Mouse (Mus musculus) intestine, embryonic 15.5 days (tissue): ENCODE measurements around the gene Pbsn. TPM values are rescaled to one million over a fixed set of nuclear protein-coding genes. Genes with fewer than 3 reads are reported as not detected.

Source experiments
- ATAC-seq: fragments of 200-750 bp; cut with Nextera tagmentation; 2 replicates; pipeline ENCODE4 v1.8.0; 2017; ENCODE audit warnings: moderate TSS enrichment, moderate library complexity
- H3K27ac ChIP-seq: fragments of 300-500 bp; sonication (generic); 2 replicates; pipeline ENCODE4 v1.5.1; 2015; ENCODE audit warnings: mild to moderate bottlenecking, inconsistent platforms
- H3K27me3 ChIP-seq: fragments of 300-500 bp; sonication (generic); replicated peaks from 2 replicates; pipeline ENCODE4 v1.6.1; 2015; ENCODE audit warnings: inconsistent platforms
- H3K36me3 ChIP-seq: fragments of 300-500 bp; sonication (generic); 2 replicates; pipeline ENCODE4 v1.6.1; 2015; ENCODE audit warnings: inconsistent platforms
- H3K4me1 ChIP-seq: fragments of 300-500 bp; sonication (generic); replicated peaks from 2 replicates; pipeline ENCODE4 v1.6.1; 2015; ENCODE audit warnings: inconsistent platforms
- H3K4me2 ChIP-seq: fragments of 300-500 bp; sonication (generic); replicated peaks from 2 replicates; pipeline ENCODE4 v1.6.1; 2015; ENCODE audit warnings: mild to moderate bottlenecking, inconsistent platforms
- H3K4me3 ChIP-seq: fragments of 300-500 bp; sonication (generic); replicated peaks from 2 replicates; pipeline ENCODE4 v1.5.1; 2015; ENCODE audit warnings: inconsistent platforms
- H3K9ac ChIP-seq: fragments of 300-500 bp; sonication (generic); 2 replicates; pipeline ENCODE4 v1.6.1; 2015; ENCODE audit warnings: inconsistent platforms
- H3K9me3 ChIP-seq: fragments of 300-500 bp; sonication (generic); 2 replicates; pipeline ENCODE4 v1.6.1; 2016; ENCODE audit warnings: inconsistent platforms
- WGBS: fragments of 180-500 bp; shearing (Covaris S2); methylation state at CpG from one replicate; pipeline ENCODE4 v1.1.7; 2015; 5-methylcytosine and 5-hydroxymethylcytosine counted together
- polyA plus RNA-seq: library from polyadenylated mRNA; unstranded; fragments of >200 nt; fragmentation: Nextera tagmentation; extraction: Ambion mirVana; gene quantifications from 2 replicates; pipeline ENCODE4 v1.2.1, GENCODE M21; 2015

The Pbsn gene
- polyA plus RNA-seq, 1 experiment from 2014 or later = not detected

DNA sequence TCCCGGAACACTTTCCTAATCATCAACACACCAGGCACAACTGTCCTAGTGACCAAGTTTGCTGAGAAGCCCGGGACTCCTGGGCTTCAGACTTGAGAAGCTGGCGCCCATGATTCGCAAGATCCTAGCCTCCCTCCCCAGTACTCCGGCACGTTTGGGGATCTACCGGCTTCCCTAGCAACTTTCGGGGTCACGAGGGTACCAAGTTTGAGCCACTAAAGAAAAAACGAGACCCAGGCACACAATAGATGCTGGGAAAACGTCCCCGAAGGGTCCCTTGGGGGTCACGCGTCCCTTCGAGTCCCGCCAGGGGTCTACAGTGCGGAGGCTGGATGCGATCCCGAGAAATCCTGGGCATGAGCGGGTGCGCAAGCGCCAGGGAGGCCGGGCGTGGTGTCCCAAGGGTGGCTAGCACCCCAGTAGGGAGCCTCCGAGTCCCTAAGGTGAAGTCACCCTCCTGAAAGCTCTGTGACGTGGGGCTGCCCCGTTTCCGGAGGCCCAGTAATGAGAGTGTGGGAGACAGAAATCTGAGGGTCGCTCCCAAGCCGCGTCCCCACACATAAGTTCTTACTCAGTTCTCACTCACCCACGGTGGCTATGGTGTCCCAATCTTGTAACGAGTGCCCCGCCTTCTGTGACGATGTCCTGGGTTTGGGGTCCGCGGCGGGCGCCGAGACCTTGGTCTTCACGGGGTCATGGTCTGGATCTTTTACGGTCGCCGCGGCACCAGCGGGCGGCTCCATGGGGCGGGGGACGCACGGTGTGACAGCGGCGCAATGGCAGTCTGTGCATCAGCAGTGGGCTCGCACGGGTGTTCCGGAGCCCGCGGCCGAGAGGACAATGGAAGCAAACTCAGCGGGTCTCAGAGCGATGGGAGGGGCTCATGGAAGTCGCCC lies 58.2 kb downstream of the Pbsn start:
- Histone ChIP-seq H3K9ac (peak overlapping the region; percentile 50), H3K4me3 (peak overlapping the region; percentile 54), H3K27ac (no peak overlapping the region), H3K9me3 (no peaks in the 10 kb centered on the region), H3K4me2 (peak overlapping the region; percentile 63), H3K27me3 (no peaks in the 10 kb centered on the region), H3K36me3 (no peaks in the 10 kb centered on the region), H3K4me1 (no peaks in the 10 kb centered on the region)
- peak; percentile 83 for ATAC-seq
- 23% methylated on average over 61 of the region's 61 CpGs for WGBS

DNA sequence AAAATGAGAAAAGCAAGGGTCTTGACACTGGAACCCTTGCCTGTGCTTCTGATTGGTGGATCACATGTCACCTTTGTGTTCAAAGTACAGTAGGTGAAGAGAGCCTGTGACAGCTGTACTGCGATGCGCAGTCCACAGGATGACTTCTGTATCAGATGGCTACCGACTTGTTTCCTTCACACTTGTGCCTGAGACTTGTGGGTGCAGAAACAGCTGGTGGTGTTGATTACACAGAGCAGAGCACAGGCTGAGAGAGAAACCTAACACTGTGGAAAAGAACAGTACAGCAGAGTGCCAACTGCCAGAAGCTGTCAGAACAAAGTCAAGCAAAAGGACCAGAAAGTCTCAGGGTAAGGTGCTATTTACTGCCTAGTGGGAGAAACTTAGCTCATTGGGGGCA lies 64.7 kb downstream of the Pbsn start:
- H3K27me3 ChIP-seq = no peaks in the 10 kb centered on the region
- H3K4me3 ChIP-seq = no peak overlapping the region
- 90% methylated on average over 3 of the region's 3 CpGs for WGBS
- H3K9me3 ChIP-seq = no peaks in the 10 kb centered on the region
- H3K36me3 ChIP-seq = no peaks in the 10 kb centered on the region
- no peaks in the 10 kb centered on the region for H3K4me1 ChIP-seq
- no peak for ATAC-seq
- H3K9ac ChIP-seq = no peak overlapping the region
- H3K27ac ChIP-seq = no peak overlapping the region
- H3K4me2 ChIP-seq = no peak overlapping the region

Other genes with a start within 250 kb of the Pbsn start
- 8.7 and 9.2 TPM in 2 replicates for gene Prkx, start 57.3 kb downstream of the Pbsn start, polyA plus RNA-seq
- not detected in 2 replicates for gene Gm14744, start 11.1 kb upstream of the Pbsn start, polyA plus RNA-seq
- not detected in 2 replicates for gene 5430402E10Rik, start 71.4 kb upstream of the Pbsn start, polyA plus RNA-seq
- not detected in 2 replicates for gene Obp1a, start 237.8 kb upstream of the Pbsn start, polyA plus RNA-seq